Mouse (Mus musculus): ENCODE results near the gene Gm28230. TPM values are rescaled to one million over a fixed set of nuclear protein-coding genes. Genes with fewer than 3 reads are reported as not detected.

The Gm28230 gene
- polyA plus RNA-seq, 1 experiment = not detected

- peaks cover 24% of the 10 kb centered on the region for H3K4me1 ChIP-seq
- H3K27me3 ChIP-seq (replicated peaks) = peaks cover 99% of the 10 kb centered on the region
- H3K9me3 ChIP-seq = peaks cover 3% of the 10 kb centered on the region
- TF ChIP-seq FLI1 (IDR thresholded peaks at IDR 0.05; ENCODE audit: low read length) = no peak
- no peak for TF ChIP-seq GATA1 (IDR thresholded peaks at IDR 0.05; ENCODE audit: borderline replicate concordance, low read length)
- H3K36me3 ChIP-seq (replicated peaks; ENCODE audit: low read length) = no peaks in the 10 kb centered on the region
- H3K4me3 ChIP-seq (replicated peaks) = no peak overlapping the region
These were observed 29.8 kb upstream of the Gm28230 start for GRCm38 (mm10) chr2:74696442-74697335.

GRCm38 (mm10) chr2:74697567-74698121 lies 28.9 kb upstream of the Gm28230 start, which contains the start of gene Hoxd9:
Hoxd9 (plus strand) TSS chr2:74697727.
- peaks cover 96% of the 10 kb centered on the region for H3K27me3 ChIP-seq (replicated peaks)
- no peaks in the 10 kb centered on the region for H3K9me3 ChIP-seq
- H3K4me3 ChIP-seq (replicated peaks) = peak within 1 kb of the TSS; percentile 79
- no peaks in the 10 kb centered on the region for H3K36me3 ChIP-seq (replicated peaks; ENCODE audit: low read length)
- peaks cover 16% of the 10 kb centered on the region for H3K4me1 ChIP-seq
- TF ChIP-seq FLI1 (IDR thresholded peaks at IDR 0.05; ENCODE audit: low read length) (no peak), GATA1 (IDR thresholded peaks at IDR 0.05; ENCODE audit: borderline replicate concordance, low read length) (no peak)

GRCm38 (mm10) chr2:74698201-74699052 lies 28.1 kb upstream of the Gm28230 start:
- H3K4me1 ChIP-seq = peaks cover 14% of the 10 kb centered on the region
- no peaks in the 10 kb centered on the region for H3K9me3 ChIP-seq
- H3K27me3 ChIP-seq (replicated peaks) = peaks cover 96% of the 10 kb centered on the region
- no peaks in the 10 kb centered on the region for H3K36me3 ChIP-seq (replicated peaks; ENCODE audit: low read length)
- H3K4me3 ChIP-seq (replicated peaks) = peak overlapping the region; percentile 79
- TF ChIP-seq GATA1 (IDR thresholded peaks at IDR 0.05; ENCODE audit: borderline replicate concordance, low read length) (no peak), FLI1 (IDR thresholded peaks at IDR 0.05; ENCODE audit: low read length) (no peak)

GRCm38 (mm10) chr2:74699053-74699430 lies 27.5 kb upstream of the Gm28230 start:
- TF ChIP-seq GATA1 (IDR thresholded peaks at IDR 0.05; ENCODE audit: borderline replicate concordance, low read length) = no peak
- no peak for TF ChIP-seq FLI1 (IDR thresholded peaks at IDR 0.05; ENCODE audit: low read length)
- Histone ChIP-seq H3K9me3 (no peaks in the 10 kb centered on the region), H3K36me3 (replicated peaks; ENCODE audit: low read length) (no peaks in the 10 kb centered on the region), H3K27me3 (replicated peaks) (peaks cover 96% of the 10 kb centered on the region), H3K4me3 (replicated peaks) (no peak overlapping the region), H3K4me1 (peaks cover 13% of the 10 kb centered on the region)

- H3K4me3 ChIP-seq (replicated peaks) = no peak overlapping the region
- no peak for TF ChIP-seq FLI1 (IDR thresholded peaks at IDR 0.05; ENCODE audit: low read length)
- TF ChIP-seq GATA1 (IDR thresholded peaks at IDR 0.05; ENCODE audit: borderline replicate concordance, low read length) = no peak
- no peaks in the 10 kb centered on the region for H3K9me3 ChIP-seq
- peaks cover 97% of the 10 kb centered on the region for H3K27me3 ChIP-seq (replicated peaks)
- peaks cover 15% of the 10 kb centered on the region for H3K4me1 ChIP-seq
- no peaks in the 10 kb centered on the region for H3K36me3 ChIP-seq (replicated peaks; ENCODE audit: low read length)
These were observed 26.6 kb upstream of the Gm28230 start for GRCm38 (mm10) chr2:74699664-74700545.

GRCm38 (mm10) chr2:74700546-74701112 lies 25.9 kb upstream of the Gm28230 start:
- Histone ChIP-seq H3K27me3 (replicated peaks) (peaks cover 97% of the 10 kb centered on the region), H3K4me3 (replicated peaks) (no peak overlapping the region), H3K36me3 (replicated peaks; ENCODE audit: low read length) (no peaks in the 10 kb centered on the region), H3K4me1 (peaks cover 23% of the 10 kb centered on the region), H3K9me3 (no peaks in the 10 kb centered on the region)
- no peak for TF ChIP-seq GATA1 (IDR thresholded peaks at IDR 0.05; ENCODE audit: borderline replicate concordance, low read length)
- no peak for TF ChIP-seq FLI1 (IDR thresholded peaks at IDR 0.05; ENCODE audit: low read length)

GRCm38 (mm10) chr2:74701949-74702819 lies 24.3 kb upstream of the Gm28230 start:
- no peaks in the 10 kb centered on the region for H3K36me3 ChIP-seq (replicated peaks; ENCODE audit: low read length)
- H3K4me3 ChIP-seq (replicated peaks) = peak overlapping the region; percentile 65
- no peak for TF ChIP-seq FLI1 (IDR thresholded peaks at IDR 0.05; ENCODE audit: low read length)
- no peak for TF ChIP-seq GATA1 (IDR thresholded peaks at IDR 0.05; ENCODE audit: borderline replicate concordance, low read length)
- H3K4me1 ChIP-seq = peaks cover 25% of the 10 kb centered on the region
- no peaks in the 10 kb centered on the region for H3K9me3 ChIP-seq
- peaks cover 95% of the 10 kb centered on the region for H3K27me3 ChIP-seq (replicated peaks)

GRCm38 (mm10) chr2:74702820-74703219 lies 23.7 kb upstream of the Gm28230 start:
- Histone ChIP-seq H3K36me3 (replicated peaks; ENCODE audit: low read length) (no peaks in the 10 kb centered on the region), H3K9me3 (no peaks in the 10 kb centered on the region), H3K4me1 (peaks cover 22% of the 10 kb centered on the region), H3K4me3 (replicated peaks) (no peak overlapping the region), H3K27me3 (replicated peaks) (peaks cover 95% of the 10 kb centered on the region)
- TF ChIP-seq FLI1 (IDR thresholded peaks at IDR 0.05; ENCODE audit: low read length) (no peak), GATA1 (IDR thresholded peaks at IDR 0.05; ENCODE audit: borderline replicate concordance, low read length) (no peak)
